Mouse (Mus musculus) kidney, embryonic 15.5 days (tissue): ENCODE measurements at regions not wholly inside any gene's neighbourhood (a gene's known extent, or its start where the extent isn't known, plus 50 kb on each side); places are given as distances from the start of the nearest gene placed in this dataset.

ENCODE experiments used
- ATAC-seq: fragments of 200-750 bp; cut with Nextera tagmentation; replicated peaks from 2 replicates; pipeline ENCODE4 v1.8.0; 2017; ENCODE audit warnings: moderate TSS enrichment; ENCODE audit not compliant: low FRiP score
- H3K27ac ChIP-seq: fragments of 300-500 bp; sonication (generic); 2 replicates; pipeline ENCODE4 v1.5.1; 2015; ENCODE audit warnings: mild to moderate bottlenecking, inconsistent platforms
- H3K27me3 ChIP-seq: fragments of 300-500 bp; sonication (generic); 2 replicates; pipeline ENCODE4 v1.6.1; 2015; ENCODE audit warnings: inconsistent platforms
- H3K36me3 ChIP-seq: fragments of 300-500 bp; sonication (generic); 2 replicates; pipeline ENCODE4 v1.6.1; 2015; ENCODE audit warnings: inconsistent platforms
- H3K4me1 ChIP-seq: fragments of 300-500 bp; sonication (generic); 2 replicates; pipeline ENCODE4 v1.6.1; 2015; ENCODE audit warnings: inconsistent platforms
- H3K4me2 ChIP-seq: fragments of 300-500 bp; sonication (generic); 2 replicates; pipeline ENCODE4 v1.6.1; 2015; ENCODE audit warnings: moderate library complexity, mild to moderate bottlenecking, inconsistent platforms
- H3K4me3 ChIP-seq: fragments of 300-500 bp; sonication (generic); replicated peaks from 2 replicates; pipeline ENCODE4 v1.5.1; 2015; ENCODE audit warnings: mild to moderate bottlenecking, inconsistent platforms
- H3K9ac ChIP-seq: fragments of 300-500 bp; sonication (generic); 2 replicates; pipeline ENCODE4 v1.6.1; 2015; ENCODE audit warnings: mild to moderate bottlenecking, inconsistent platforms
- H3K9me3 ChIP-seq: fragments of 300-500 bp; sonication (generic); replicated peaks from 2 replicates; pipeline ENCODE4 v1.6.1; 2016; ENCODE audit warnings: inconsistent platforms
- WGBS: fragments of 180-500 bp; shearing (Covaris S2); methylation state at CpG from one replicate; pipeline ENCODE4 v1.1.7; 2015; ENCODE audit warnings: mixed read lengths; 5-methylcytosine and 5-hydroxymethylcytosine counted together

GRCm38 (mm10) chr15:93673976-93674375 is 78.3 kb upstream of the Prickle1 start:
- peaks cover 16% of the 10 kb centered on the region; the same call in 1 of the 2 replicates for H3K4me1 ChIP-seq
- H3K9me3 ChIP-seq = no peaks in the 10 kb centered on the region
- no peak overlapping the region for H3K4me3 ChIP-seq
- no peaks in the 10 kb centered on the region; the same call in 1 of the 2 replicates for H3K27me3 ChIP-seq
- H3K9ac ChIP-seq = no peak overlapping the region
- H3K36me3 ChIP-seq = no peaks in the 10 kb centered on the region
- no peak overlapping the region for H3K4me2 ChIP-seq
- 60% methylated on average over 10 of the region's 10 CpGs for WGBS
- no peak for ATAC-seq
- H3K27ac ChIP-seq = no peak overlapping the region

GRCm38 (mm10) chr15:93663876-93664275 is 68.2 kb upstream of the Prickle1 start:
- H3K27me3 ChIP-seq = no peaks in the 10 kb centered on the region
- no peaks in the 10 kb centered on the region for H3K9me3 ChIP-seq
- no peak overlapping the region for H3K27ac ChIP-seq
- H3K4me2 ChIP-seq = no peak overlapping the region
- 44% methylated on average over 5 of the region's 5 CpGs for WGBS
- no peak for ATAC-seq
- H3K4me1 ChIP-seq = 0 out of 2 replicates have a peak, but pooled peaks cover 10% of the 10 kb centered on the region
- no peaks in the 10 kb centered on the region for H3K36me3 ChIP-seq
- no peak overlapping the region for H3K4me3 ChIP-seq
- no peak overlapping the region for H3K9ac ChIP-seq

GRCm38 (mm10) chr15:93662601-93663000 is 66.9 kb upstream of the Prickle1 start:
- Histone ChIP-seq H3K4me2 (no peak overlapping the region), H3K9ac (no peak overlapping the region), H3K36me3 (no peaks in the 10 kb centered on the region), H3K27me3 (no peaks in the 10 kb centered on the region), H3K9me3 (no peaks in the 10 kb centered on the region), H3K4me1 (0 out of 2 replicates have a peak, but pooled peaks cover 8% of the 10 kb centered on the region), H3K4me3 (no peak overlapping the region), H3K27ac (no peak overlapping the region)
- 100% methylated on average over 1 of the region's 1 CpGs for WGBS
- no peak for ATAC-seq

GRCm38 (mm10) chr15:93661801-93662200 is 66.1 kb upstream of the Prickle1 start:
- Histone ChIP-seq H3K4me1 (peaks cover 11% of the 10 kb centered on the region; the same call in 1 of the 2 replicates), H3K36me3 (no peaks in the 10 kb centered on the region), H3K9me3 (no peaks in the 10 kb centered on the region), H3K9ac (no peak overlapping the region), H3K27ac (no peak overlapping the region), H3K4me2 (no peak overlapping the region), H3K4me3 (no peak overlapping the region), H3K27me3 (no peaks in the 10 kb centered on the region)
- no peak for ATAC-seq
- 86% methylated on average over 2 of the region's 2 CpGs for WGBS

GRCm38 (mm10) chr15:93660952-93661648 is 65.4 kb upstream of the Prickle1 start:
- H3K4me3 ChIP-seq = no peak overlapping the region
- no peak overlapping the region for H3K4me2 ChIP-seq
- no peaks in the 10 kb centered on the region for H3K9me3 ChIP-seq
- 27% methylated on average over 14 of the region's 14 CpGs for WGBS
- H3K9ac ChIP-seq = no peak overlapping the region
- H3K4me1 ChIP-seq = peaks cover 15% of the 10 kb centered on the region; the same call in 1 of the 2 replicates
- peak overlapping the region; percentile 37; the same call in 1 of the 2 replicates for H3K27ac ChIP-seq
- ATAC-seq = 0 out of 2 replicates have a peak, but pooled peaks have one; percentile 50
- no peaks in the 10 kb centered on the region for H3K36me3 ChIP-seq
- no peaks in the 10 kb centered on the region for H3K27me3 ChIP-seq

- no peak overlapping the region for H3K4me3 ChIP-seq
- no peak overlapping the region for H3K4me2 ChIP-seq
- no peaks in the 10 kb centered on the region for H3K9me3 ChIP-seq
- H3K27me3 ChIP-seq = no peaks in the 10 kb centered on the region
- no peak overlapping the region for H3K9ac ChIP-seq
- peaks cover 15% of the 10 kb centered on the region; the same call in 1 of the 2 replicates for H3K4me1 ChIP-seq
- WGBS = 88% methylated on average over 6 of the region's 6 CpGs
- ATAC-seq = no peak
- no peaks in the 10 kb centered on the region for H3K36me3 ChIP-seq
- H3K27ac ChIP-seq = no peak overlapping the region
These were observed 61.5 kb upstream of the Prickle1 start for GRCm38 (mm10) chr15:93657171-93657570.

GRCm38 (mm10) chr15:93656713-93657112 is 61.0 kb upstream of the Prickle1 start:
- H3K4me2 ChIP-seq = no peak overlapping the region
- H3K27ac ChIP-seq = no peak overlapping the region
- H3K9ac ChIP-seq = no peak overlapping the region
- no peak overlapping the region for H3K4me3 ChIP-seq
- H3K27me3 ChIP-seq = no peaks in the 10 kb centered on the region
- H3K9me3 ChIP-seq = no peaks in the 10 kb centered on the region
- no peaks in the 10 kb centered on the region for H3K36me3 ChIP-seq
- H3K4me1 ChIP-seq = peaks cover 15% of the 10 kb centered on the region; the same call in 1 of the 2 replicates
- no peak for ATAC-seq
- 63% methylated on average over 6 of the region's 6 CpGs for WGBS

- Histone ChIP-seq H3K27ac (no peak overlapping the region), H3K9ac (no peak overlapping the region), H3K36me3 (no peaks in the 10 kb centered on the region), H3K9me3 (no peaks in the 10 kb centered on the region), H3K27me3 (no peaks in the 10 kb centered on the region), H3K4me2 (no peak overlapping the region), H3K4me3 (no peak overlapping the region), H3K4me1 (peaks cover 15% of the 10 kb centered on the region; the same call in 1 of the 2 replicates)
- no peak for ATAC-seq
- WGBS = 88% methylated on average over 6 of the region's 6 CpGs
These were observed 60.1 kb upstream of the Prickle1 start for GRCm38 (mm10) chr15:93655743-93656142.

GRCm38 (mm10) chr15:93655243-93655642 is 59.6 kb upstream of the Prickle1 start:
- no peak overlapping the region for H3K9ac ChIP-seq
- peaks cover 18% of the 10 kb centered on the region; the same call in 1 of the 2 replicates for H3K4me1 ChIP-seq
- H3K27ac ChIP-seq = no peak overlapping the region
- no peaks in the 10 kb centered on the region for H3K36me3 ChIP-seq
- no peak overlapping the region for H3K4me3 ChIP-seq
- H3K9me3 ChIP-seq = no peaks in the 10 kb centered on the region
- H3K27me3 ChIP-seq = no peaks in the 10 kb centered on the region
- H3K4me2 ChIP-seq = no peak overlapping the region
- ATAC-seq = no peak
- WGBS = 91% methylated on average over 6 of the region's 6 CpGs

- H3K36me3 ChIP-seq = no peaks in the 10 kb centered on the region
- H3K4me1 ChIP-seq = peaks cover 21% of the 10 kb centered on the region; the same call in 1 of the 2 replicates
- H3K4me3 ChIP-seq = no peak overlapping the region
- no peak overlapping the region for H3K27ac ChIP-seq
- ATAC-seq = no peak
- H3K27me3 ChIP-seq = no peaks in the 10 kb centered on the region
- WGBS = 100% methylated on average over 1 of the region's 1 CpGs
- no peaks in the 10 kb centered on the region for H3K9me3 ChIP-seq
- no peak overlapping the region for H3K4me2 ChIP-seq
- no peak overlapping the region for H3K9ac ChIP-seq
These were observed 57.7 kb upstream of the Prickle1 start for GRCm38 (mm10) chr15:93653378-93653777.

- Histone ChIP-seq H3K9ac (no peak overlapping the region), H3K27me3 (no peaks in the 10 kb centered on the region), H3K4me2 (no peak overlapping the region), H3K27ac (no peak overlapping the region), H3K36me3 (no peaks in the 10 kb centered on the region), H3K4me3 (no peak overlapping the region), H3K4me1 (peaks cover 14% of the 10 kb centered on the region; the same call in 1 of the 2 replicates), H3K9me3 (no peaks in the 10 kb centered on the region)
- 54% methylated on average over 14 of the region's 14 CpGs for WGBS
- ATAC-seq = 0 out of 2 replicates have a peak, but pooled peaks have one; percentile 22
These were observed 55.5 kb upstream of the Prickle1 start for GRCm38 (mm10) chr15:93650981-93651757.

GRCm38 (mm10) chr15:93650009-93650522 is 54.4 kb upstream of the Prickle1 start:
- WGBS = 88% methylated on average over 2 of the region's 2 CpGs
- H3K4me1 ChIP-seq = peaks cover 14% of the 10 kb centered on the region; the same call in 1 of the 2 replicates
- H3K27me3 ChIP-seq = no peaks in the 10 kb centered on the region
- H3K4me2 ChIP-seq = no peak overlapping the region
- no peak overlapping the region for H3K9ac ChIP-seq
- no peaks in the 10 kb centered on the region for H3K36me3 ChIP-seq
- no peak overlapping the region for H3K27ac ChIP-seq
- no peaks in the 10 kb centered on the region for H3K9me3 ChIP-seq
- no peak overlapping the region for H3K4me3 ChIP-seq
- ATAC-seq = no peak
